Mouse (Mus musculus) adrenal gland, postnatal 14 days (tissue): ENCODE results near the gene Zmynd10. TPM values are rescaled to one million over a fixed set of nuclear protein-coding genes. Genes with fewer than 3 reads are reported as not detected.
"Not testable (repeated sequence)": the region's sequence is repeated elsewhere in the genome, so short reads cannot be mapped to it uniquely, and the experiment has no call there.

Experiments used
- DNase-seq: peaks from one replicate; pipeline ENCODE4 v3.0.0; 2021; ENCODE audit warnings: mixed read lengths
- total RNA-seq: library from RNA; stranded (reverse); gene quantifications from 2 replicates; pipeline ENCODE4 v1.2.3, GENCODE M21; 2021

Zmynd10 gene
- total RNA-seq, 1 experiment from 2014 or later, result 0.19 TPM

DNA sequence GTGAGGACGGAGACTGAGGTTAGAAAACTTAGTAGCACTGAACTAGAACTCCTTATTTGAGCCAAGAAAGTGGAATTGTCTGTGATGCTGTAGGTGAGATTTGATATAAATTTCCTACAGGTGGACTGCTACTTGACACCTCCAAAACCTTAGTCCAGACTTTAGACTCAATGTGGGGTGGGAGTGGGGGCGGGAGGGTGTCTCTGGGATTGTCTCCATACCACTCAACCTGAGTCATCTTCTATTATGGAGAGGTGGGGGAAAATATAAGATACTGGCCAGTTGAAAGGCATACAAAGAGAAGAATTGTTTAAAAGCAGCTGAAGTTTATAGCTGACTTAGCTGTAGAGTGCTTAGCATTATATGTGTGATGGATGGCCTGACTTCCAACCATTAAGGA is 8.6 kb downstream of the Zmynd10 start:
- DNase-seq, result no peak

DNA sequence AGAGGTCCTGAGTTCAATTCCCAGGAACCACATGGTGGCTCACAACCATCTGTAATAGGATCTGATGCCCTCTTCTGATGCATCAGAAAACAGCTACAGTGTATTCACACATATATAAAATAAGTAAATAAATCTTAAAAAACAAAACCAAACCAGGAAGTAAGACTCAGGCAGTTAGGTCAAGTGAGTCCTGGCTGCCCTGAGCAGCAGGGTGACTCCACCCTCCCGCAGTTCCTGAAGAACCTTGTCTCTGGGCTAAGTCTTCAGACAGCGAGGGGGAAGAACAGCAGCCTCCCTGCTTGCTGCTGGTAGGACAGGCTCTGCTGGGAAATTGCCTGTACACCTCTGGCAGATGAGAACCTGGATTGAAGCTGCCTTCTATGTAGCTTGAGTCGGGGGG is 9.2 kb downstream of the Zmynd10 start:
- no peak for DNase-seq

DNA sequence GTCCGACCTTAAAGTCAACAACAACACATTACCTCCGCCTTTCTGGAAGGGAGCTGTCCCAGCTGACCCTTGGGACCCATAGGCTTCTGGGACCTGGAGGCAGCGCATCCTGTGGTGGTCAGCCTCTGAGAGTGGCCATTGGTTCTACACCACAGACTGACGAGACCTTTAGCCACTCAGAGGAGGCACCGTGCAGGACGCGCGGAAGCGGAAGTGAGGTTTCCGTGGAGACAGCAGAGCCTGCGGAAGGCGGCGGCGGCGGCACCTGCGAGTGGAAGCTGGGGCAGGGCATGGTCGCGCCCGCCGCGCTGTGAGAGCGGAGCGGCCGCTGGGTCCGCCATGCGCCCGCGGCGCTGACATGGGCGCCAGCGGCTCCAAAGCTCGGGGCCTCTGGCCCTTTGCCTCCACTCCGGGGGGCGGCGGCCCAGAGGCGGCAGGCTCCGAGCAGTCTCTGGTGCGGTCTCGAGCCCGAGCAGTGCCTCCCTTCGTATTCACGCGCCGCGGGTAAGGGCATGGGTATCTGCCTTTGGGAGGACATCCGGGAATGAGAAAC is 16.0 kb downstream of the Zmynd10 start, which contains the start of gene Tusc2:
Gene Tusc2 (plus strand): TSS at position 227 of the 553 bp plus-strand sequence.
- DNase-seq, result peak; percentile 97

DNA sequence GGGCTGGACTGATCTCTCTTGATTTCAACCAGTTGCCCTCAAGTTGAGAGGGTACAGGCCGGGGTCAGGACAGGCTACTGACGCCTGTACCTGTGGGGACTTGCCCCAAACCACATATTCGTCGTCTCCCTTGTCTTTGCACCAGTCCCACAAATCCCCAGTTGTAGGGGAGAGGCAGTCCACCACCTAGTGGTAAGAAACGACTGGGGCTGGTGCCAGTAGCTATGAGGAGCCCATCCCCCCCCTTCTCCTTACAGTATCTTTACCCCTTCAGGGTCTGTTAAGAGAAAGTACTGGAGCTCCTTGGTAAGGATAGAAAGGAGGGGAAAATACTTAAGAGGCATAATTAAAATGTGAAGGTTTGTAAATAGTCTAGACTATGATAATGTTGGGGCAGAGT is 18.5 kb downstream of the Zmynd10 start:
- DNase-seq, result not testable (repeated sequence)

DNA sequence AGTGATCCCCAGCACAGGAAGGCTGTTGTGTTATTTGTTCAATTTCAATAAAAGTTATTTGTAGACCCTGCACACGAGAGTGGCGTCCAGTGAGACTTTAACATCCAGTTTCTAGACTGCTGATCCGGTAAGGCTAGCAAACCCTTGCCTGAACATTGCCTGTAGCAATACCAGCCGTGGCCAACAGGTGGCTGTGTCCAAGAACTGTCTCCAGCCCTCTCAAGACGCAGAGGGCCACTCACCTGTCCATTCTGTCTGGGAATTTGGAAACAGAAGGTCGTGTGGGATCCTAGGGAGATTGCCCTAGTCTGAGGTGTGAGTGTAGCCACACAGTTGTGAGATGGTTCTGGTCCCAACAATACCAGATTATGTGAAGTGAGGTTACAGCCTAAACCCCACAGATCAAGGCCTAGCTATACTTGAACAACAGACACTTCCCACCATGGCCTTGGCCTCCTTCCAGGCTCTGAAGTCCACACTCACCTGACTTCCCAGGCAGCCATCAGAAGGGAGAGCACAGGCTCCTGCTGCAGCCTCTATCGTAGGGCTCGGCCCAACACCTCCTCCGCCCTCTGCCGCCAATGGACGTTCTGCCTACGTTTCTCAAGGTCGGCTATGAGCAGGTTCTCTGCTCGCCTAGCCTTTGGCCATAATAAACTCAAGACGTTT is 19.1 kb downstream of the Zmynd10 start:
- DNase-seq, result peak; percentile 90

DNA sequence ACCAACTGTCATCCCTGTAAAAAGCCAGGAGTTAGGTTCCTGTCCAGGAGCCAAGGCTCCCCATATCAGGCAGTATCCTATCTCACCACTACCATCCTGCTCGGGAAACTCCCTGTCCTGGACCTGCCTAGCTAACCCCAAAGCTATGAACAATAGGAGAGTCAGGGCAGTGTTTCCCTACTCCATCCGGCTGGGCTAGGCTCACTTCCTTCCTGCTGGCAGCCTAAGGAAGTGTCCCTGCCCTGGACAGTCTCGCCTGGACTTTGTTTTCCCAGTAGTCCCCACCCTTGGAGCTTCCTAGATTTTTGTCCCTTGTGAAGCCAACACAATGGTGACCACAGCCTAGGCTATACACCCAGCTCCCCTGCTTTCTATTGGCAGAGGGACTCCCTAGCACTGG is 19.8 kb downstream of the Zmynd10 start:
- peak; percentile 47 for DNase-seq

DNA sequence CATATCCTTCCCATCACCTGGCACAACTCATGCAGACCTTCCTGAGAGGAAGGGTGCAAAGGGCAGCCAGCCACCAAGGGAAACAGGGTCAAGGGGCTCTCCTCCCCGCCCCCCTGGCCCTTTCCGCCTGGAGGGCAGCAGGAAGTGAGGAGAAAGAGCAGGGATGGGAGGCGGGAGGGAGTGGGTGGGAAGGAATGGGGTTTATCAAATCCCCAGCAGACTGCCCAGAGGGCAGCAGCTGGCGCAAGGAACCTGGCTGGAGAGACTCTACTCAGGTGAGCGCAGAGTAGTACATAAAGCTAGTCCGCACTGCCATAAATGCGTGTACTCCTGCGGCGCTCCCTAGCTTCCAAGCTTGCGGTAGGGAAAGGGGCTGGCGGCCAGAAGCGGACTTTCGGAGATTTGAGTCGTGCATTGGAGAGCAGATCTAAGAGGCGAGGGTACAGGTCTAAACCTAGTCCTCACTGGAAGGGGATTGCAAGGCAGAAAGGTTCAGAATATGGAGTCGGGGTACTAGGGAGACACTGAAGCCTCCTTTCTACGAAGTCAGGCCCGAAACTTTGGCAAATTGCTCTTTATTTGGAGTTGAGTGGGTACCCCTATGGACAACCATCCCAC is 20.7 kb downstream of the Zmynd10 start, which contains the start of gene Hyal2:
Gene Hyal2 (plus strand): TSS at position 244 of the 618 bp plus-strand sequence.
- DNase-seq, result peak; percentile 73

DNA sequence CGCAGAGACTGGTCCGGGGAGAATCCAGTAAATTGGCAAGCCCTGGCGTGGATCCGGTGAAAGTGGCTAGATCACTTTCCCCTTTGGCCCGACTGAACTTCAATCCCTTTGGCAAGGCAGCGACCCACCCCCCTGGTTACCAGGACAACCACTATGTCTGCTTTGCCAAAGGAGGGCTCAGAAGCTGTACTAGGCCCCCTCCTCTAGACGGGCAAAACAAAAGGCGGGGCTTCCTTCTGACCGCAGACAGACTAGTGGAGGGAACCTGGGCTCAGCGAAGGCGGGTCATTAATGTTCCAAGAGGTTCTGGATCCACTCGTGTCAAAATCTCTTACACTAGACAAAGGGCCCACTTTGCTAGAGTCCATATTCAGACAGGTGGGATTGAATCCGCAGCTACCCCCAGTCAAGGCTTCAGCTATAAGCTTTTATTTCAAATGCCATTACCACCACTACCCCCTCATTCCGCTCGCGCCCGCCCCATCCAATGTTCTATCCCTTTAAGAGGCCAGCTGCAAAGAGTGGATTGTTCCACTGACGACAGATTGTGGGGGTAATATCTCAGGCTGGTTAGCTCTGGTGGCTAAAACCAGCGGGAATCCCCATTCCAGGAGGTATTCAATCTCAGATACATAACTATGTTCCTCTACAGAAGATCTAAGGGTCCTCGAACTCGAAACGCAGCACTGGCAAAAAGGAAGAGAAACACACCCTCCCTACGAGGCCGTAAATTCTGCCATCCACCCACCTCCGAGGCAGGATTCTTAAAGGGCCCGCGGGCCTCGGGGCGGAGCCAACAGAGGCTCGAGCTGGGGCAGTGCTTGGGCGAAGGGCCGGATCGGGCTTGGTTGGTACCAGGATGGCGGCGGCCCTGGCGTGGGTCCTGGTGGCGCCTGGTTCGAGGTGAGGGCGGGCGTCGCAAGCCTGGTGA is 21.5 kb downstream of the Zmynd10 start:
- peak; percentile 93 for DNase-seq

DNA sequence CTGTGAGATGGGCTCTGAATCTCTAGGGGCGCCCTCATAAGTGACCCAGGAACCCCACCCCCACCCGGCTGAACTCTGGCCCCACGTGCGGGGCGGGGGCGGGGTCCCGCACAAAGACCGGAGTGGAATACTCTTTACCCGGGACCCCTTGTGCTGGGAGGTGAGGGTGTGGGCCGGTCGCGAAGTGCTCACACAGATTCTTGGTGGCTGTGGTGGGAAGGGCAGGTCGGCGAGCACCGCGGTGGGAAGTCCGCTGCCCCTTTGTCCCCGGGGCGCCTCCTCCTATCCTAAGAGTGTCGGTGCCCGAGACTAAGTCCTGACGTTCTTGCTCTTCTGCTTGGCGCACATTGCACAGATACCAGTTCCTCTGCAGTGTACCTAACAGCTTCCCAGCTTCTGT is 22.2 kb downstream of the Zmynd10 start:
- no peak for DNase-seq

DNA sequence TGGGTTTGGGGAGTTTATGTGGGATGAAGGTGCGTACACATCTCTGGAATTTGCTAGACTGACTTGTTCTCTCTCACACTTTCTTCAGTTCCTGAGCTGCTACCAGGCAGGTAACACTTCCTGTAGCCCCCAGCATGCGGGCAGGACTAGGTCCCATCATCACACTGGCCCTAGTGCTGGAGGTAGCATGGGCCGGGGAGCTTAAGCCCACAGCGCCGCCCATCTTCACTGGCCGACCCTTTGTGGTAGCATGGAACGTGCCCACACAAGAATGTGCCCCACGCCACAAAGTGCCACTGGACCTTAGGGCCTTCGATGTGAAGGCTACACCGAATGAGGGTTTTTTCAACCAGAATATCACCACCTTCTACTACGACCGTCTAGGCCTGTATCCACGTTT is 22.9 kb downstream of the Zmynd10 start:
- no peak for DNase-seq

DNA sequence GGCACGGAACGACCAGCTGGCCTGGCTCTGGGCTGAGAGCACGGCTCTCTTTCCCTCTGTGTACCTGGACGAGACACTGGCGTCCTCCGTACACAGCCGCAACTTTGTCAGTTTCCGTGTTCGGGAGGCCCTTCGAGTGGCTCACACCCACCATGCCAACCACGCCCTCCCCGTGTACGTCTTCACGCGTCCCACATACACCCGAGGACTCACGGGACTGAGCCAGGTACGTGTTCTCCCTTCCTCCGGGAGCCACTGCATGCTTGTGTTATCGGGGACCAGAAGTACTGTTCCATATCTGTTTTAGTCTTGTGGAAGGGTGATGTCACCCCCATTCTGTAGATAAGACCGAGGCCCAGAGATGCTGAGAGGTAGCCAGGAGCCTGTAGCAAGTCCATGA is 23.7 kb downstream of the Zmynd10 start:
- no peak for DNase-seq

DNA sequence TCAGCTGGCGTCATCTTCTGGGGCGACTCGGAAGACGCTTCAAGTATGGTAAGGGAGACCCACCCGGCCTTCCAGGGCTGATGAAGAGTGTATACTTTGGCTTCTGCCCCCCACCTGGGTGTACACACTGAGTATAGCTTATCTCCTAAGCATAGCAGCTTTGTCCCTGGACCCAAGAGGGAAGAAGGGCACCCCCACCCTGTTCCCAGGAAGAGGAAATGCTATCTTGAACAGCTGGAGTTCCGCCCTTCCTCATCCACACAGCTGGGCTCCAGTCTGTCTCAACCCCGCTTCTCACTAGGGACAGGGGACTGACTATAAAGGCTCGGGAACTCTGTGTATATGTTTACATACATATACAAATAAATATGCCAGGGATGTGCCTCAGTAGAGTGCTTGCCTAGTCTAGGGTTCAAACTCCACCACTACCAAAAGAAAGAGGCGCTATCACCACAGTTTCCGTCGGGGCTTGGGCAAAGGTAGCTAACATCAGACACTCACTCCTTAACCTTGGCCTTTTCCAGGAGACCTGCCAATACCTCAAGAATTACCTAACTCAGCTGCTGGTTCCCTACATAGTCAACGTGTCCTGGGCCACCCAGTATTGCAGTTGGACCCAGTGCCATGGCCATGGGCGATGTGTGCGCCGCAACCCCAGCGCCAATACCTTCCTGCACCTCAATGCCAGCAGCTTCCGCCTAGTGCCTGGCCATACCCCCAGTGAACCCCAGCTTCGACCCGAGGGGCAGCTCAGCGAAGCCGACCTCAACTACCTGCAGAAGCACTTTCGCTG is 24.6 kb downstream of the Zmynd10 start:
- no peak for DNase-seq

DNA sequence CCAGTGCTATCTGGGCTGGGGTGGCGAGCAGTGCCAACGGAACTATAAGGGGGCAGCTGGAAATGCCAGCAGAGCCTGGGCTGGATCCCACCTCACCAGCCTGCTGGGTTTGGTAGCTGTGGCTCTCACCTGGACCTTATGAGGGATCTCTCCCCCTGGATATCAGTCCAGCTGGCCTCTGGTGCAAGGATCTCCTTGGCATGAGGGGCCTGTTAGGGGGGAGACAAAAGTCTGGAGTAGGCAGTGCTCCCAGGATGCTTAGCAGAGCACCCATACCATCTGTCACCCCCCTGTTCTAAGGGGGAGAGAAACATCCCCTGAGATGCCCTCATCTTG is 25.2 kb downstream of the Zmynd10 start:
- no peak for DNase-seq

DNA sequence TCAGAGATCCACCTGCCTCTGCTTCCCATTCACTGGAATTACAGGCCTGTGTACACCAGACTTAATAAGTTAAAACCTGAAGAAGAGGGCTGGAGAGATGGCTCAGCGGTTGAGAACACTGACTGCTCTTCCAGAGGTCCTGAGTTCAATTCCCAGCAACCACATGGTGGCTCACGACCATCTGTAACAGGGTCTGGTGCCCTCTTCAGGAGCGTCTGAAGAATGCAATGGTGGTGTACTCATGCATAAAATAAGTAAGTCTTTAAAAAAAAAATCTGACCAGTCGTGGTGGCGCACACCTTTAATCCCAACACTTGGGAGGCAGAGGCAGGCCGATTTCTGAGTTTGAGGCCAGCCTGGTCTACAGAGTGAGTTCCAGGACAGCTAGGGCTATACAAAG is 26.7 kb downstream of the Zmynd10 start:
- not testable (repeated sequence) for DNase-seq

DNA sequence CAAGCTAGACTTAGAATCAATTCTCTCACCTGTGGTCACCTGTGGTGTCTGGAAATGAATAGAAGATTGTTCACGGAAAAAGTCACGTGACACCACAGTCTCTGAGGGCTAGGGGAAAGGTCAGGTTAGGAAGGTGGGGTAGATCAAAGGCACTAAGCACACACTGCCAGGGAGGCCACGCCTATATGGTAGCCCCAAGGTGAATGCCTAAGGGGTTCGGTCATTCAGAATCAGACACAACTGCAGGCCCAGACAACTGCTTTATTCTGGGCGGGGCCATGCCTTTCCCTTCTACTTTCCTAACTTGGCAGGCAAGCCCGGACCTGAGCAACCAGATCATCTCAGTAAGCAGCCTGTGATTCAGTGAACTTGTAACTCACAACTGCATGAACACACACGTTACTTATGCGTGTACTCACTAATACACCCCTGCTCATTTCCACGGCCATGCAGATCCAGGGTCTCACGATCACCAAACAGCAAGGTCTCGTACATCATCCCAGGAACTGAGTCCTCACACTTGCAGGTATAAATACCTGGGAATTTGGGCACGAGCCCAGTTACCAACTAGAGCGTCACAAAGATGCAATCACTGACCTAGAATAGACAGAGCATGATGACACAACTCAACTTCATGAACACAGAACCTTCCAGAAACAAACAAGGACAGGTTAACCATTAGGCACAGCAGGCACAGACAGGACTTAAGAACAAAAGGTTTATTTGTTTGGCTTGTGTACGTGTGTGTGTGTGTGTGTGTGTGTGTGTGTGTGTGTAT is 28.7 kb downstream of the Zmynd10 start:
- DNase-seq, result no peak

DNA sequence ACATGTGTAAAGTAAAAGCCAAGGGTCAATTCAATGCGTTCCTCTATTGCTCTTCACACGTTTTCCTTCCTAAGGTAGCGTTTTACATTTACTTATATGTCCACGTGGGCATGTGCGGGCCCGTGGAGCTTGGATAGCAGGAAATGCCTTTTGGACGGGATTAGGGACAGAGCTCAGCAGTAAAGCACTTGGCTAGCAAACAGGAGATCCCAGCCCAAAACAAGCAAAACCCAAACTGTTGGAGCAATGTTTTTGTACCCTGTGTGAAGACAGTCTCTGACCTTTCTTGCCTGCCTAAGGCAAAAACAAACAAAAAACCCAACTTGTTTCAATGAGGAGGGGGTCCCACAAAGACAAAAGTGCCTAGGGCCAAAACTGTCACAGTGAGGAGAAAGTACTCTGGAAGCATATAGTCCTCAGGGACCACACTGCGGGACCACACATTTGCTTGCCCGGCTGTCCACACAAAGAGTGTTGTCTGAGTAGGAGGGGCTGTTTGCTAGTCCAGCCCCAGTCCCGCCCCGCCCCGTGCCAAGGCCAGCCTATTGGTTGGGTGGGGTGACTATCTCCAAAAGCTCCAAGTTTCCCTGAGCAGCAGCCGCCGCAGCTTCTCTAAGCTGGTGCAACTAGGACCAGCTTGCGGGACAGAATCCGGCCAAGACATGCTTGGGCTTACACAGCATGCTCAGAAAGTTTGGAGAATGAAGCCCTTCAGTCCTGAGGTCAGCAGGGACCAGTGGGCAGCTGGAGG is 29.4 kb downstream of the Zmynd10 start, which contains the start of gene Hyal1:
Gene Hyal1 (plus strand): TSS at position 571 of the 751 bp plus-strand sequence.
- peak; percentile 91 for DNase-seq

DNA sequence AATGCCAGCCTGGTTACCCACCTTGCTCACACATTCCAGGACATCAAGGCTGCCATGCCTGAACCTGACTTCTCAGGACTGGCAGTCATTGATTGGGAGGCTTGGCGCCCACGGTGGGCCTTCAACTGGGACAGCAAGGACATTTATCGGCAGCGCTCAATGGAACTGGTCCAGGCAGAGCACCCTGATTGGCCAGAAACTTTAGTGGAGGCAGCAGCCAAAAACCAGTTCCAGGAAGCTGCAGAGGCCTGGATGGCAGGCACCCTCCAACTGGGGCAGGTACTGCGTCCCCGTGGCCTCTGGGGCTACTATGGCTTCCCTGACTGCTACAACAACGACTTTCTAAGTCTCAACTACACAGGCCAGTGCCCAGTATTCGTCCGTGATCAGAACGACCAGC is 30.8 kb downstream of the Zmynd10 start:
- peak; percentile 39 for DNase-seq

DNA sequence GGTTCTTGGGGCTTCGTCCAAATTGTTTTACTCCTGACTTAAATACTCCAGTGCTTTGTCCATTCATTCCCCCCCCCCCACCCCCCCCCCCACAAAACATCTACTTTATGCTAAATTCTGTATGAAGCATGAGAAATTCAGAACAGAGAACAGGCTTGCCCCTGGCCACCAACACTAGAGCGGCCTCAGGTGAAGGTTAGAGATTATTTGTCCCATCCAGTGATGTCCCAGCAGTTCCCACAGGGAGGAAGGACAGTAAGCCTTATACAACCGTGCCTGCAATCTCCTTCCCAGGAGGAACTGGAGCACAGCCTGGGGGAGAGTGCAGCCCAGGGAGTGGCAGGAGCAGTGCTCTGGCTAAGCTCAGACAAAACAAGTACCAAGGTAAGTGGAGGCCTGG is 31.5 kb downstream of the Zmynd10 start, which contains the start of gene Naa80:
Gene Naa80 (plus strand): TSS at position 301 of the 400 bp plus-strand sequence.
- DNase-seq, result no peak

DNA sequence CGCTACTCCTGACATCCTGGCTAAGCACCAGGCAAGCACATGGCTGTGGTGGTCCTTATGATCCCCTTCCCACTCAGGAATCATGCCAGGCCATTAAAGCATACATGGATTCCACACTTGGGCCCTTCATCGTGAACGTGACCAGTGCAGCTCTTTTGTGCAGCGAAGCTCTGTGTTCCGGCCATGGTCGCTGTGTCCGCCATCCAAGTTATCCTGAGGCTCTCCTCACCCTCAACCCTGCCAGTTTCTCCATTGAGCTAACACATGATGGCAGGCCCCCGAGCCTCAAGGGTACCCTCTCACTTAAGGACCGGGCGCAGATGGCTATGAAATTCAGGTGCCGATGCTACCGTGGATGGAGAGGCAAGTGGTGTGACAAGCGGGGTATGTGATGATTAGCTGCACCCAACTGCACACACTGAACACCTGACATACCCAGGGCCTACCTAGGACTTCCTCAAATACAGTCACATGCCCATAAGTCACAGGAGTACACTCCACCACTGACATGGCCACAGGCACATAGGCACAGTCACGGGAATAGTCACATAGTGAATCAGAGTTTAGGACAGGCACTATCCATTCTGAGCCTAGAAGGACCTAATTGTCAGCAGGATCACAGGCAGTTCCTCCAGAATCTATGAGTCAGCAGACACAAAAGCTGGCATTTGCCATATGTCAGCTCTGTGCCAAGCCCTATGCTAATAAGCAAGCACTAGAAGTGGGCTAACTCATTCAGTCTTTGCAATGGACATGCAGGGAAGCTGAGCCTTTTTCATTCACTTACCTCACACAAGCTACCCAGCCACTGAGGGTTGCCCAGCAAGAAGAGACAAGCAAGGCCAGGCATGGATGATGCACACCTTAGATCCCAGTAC is 32.2 kb downstream of the Zmynd10 start:
- no peak for DNase-seq
